Mouse (Mus musculus) ES-E14 (cell line): ENCODE measurements around the gene Spsb4. TPM values are rescaled to one million over a fixed set of nuclear protein-coding genes. Genes with fewer than 3 reads are reported as not detected.
A peak's percentile ranks its signal among the peaks of the same experiment; 100 is the strongest.

Source experiments
- DNase-seq: peaks from one replicate; pipeline ENCODE4 v3.0.0-alpha.2; 2013; ENCODE audit warnings: low read depth, low spot score
- H3K27ac ChIP-seq: 2 replicates; pipeline ENCODE4 v1.5.1; 2012; ENCODE audit warnings: low read depth, mild to moderate bottlenecking, low read length, moderate library complexity, mixed read lengths; ENCODE audit not compliant: poor library complexity, insufficient read depth, severe bottlenecking
- H3K36me3 ChIP-seq: 2 replicates; pipeline ENCODE4 v1.6.1; 2012; ENCODE audit warnings: mild to moderate bottlenecking, low read length, moderate library complexity, mixed read lengths; ENCODE audit not compliant: control insufficient read depth, poor library complexity, insufficient read depth, severe bottlenecking
- H3K4me1 ChIP-seq, 2 experiments: fragments of 150-350 bp in 1 of 2; sonication (generic) in 1 of 2; 2 replicates each; pipeline ENCODE4 v1.6.1; 2012; ENCODE audit warnings: low read length in 2 of 2, mild to moderate bottlenecking in 1 of 2, mixed read lengths in 1 of 2; ENCODE audit not compliant: control insufficient read depth in 2 of 2, insufficient read depth in 2 of 2, poor library complexity in 1 of 2
- H3K4me3 ChIP-seq, 2 experiments: fragments of 150-350 bp in 1 of 2; sonication (generic) in 1 of 2; 2 replicates each; pipeline ENCODE4 v1.5.1; 2012; ENCODE audit warnings: low read length in 2 of 2, low read depth in 1 of 2, mild to moderate bottlenecking in 1 of 2, mixed read lengths in 1 of 2; ENCODE audit not compliant: insufficient read depth in 1 of 2, poor library complexity in 1 of 2, severe bottlenecking in 1 of 2
- H3K9ac ChIP-seq: 2 replicates; pipeline ENCODE4 v1.6.1; 2012; ENCODE audit warnings: low read depth, mild to moderate bottlenecking, low read length, mixed read lengths; ENCODE audit not compliant: poor library complexity, insufficient read depth, severe bottlenecking
- H3K9me3 ChIP-seq: fragments of 150-350 bp; sonication (generic); 2 replicates; pipeline ENCODE4 v1.6.1; 2012; ENCODE audit warnings: low read depth, mild to moderate bottlenecking, low read length; ENCODE audit not compliant: control insufficient read depth, insufficient read depth
- CHD2 ChIP-seq: IDR thresholded peaks from 2 replicates; pipeline ENCODE4 v1.6.1; 2014; ENCODE audit warnings: mild to moderate bottlenecking, low read depth, low read length, inconsistent platforms
- HCFC1 ChIP-seq: IDR thresholded peaks from 2 replicates; pipeline ENCODE4 v1.6.1; 2012; ENCODE audit warnings: low read length, inconsistent platforms, borderline replicate concordance; ENCODE audit not compliant: insufficient read depth
- MAFK ChIP-seq: IDR thresholded peaks from 2 replicates; pipeline ENCODE4 v1.6.1; 2014; ENCODE audit warnings: mild to moderate bottlenecking, low read depth, low read length, inconsistent platforms; ENCODE audit not compliant: insufficient read depth
- ZC3H11A ChIP-seq: IDR thresholded peaks from 2 replicates; pipeline ENCODE4 v1.6.1; 2012; ENCODE audit warnings: low read depth, mild to moderate bottlenecking, inconsistent platforms, low read length, borderline replicate concordance
- ZNF384 ChIP-seq: IDR thresholded peaks from 2 replicates; pipeline ENCODE4 v1.6.1; 2012; ENCODE audit warnings: low read depth, low read length, inconsistent platforms
- in situ Hi-C, 2 experiments: fragments of 600-800 bp; cut with MboI; formaldehyde crosslinking; loops; one replicate each; pipeline ENCODE4 v1.15.1; 2025; ENCODE audit warnings: low sequenced_read_pairs in 2 of 2, inconsistent platforms in 1 of 2; ENCODE audit not compliant: unreplicated experiment in 2 of 2
- total RNA-seq: library from RNA; depleted of rRNA; stranded (reverse); fragments of 300-350 nt; gene quantifications from 2 replicates; pipeline ENCODE4 v1.2.3, GENCODE M21; 2012

Gene Spsb4
- total RNA-seq, 1 experiment = 1.6 TPM

DNA sequence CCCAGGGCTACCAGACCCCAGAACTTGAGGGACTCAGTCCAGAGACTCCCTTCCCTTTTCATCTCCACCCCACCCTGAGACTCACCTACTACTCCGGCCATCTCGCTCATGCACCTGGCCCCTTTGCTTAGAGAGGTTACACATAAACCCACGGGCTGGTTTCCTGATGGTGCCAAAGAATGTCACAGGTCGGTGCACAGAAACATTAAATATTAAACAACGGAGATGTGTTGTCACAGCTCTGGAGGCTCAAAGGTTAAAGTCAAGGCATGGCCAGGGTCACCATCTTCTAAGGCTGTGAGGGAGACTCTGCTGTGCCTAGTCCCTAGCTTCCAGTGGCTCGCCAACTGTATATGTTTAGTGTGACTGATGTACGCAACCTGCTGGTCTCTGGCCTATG, 52.2 kb downstream of the Spsb4 start:
- DNase-seq = no peak
- H3K27ac ChIP-seq = no peak overlapping the region
- in situ Hi-C loops = no loop called here
- no peak for TF ChIP-seq ZNF384
- no peak for TF ChIP-seq CHD2
- no peak for TF ChIP-seq ZC3H11A
- TF ChIP-seq HCFC1 = no peak
- no peak for TF ChIP-seq MAFK
- peaks cover 0 to 9% of the 10 kb centered on the region in 2 experiments; a peak in 1 of 4 replicates for H3K4me1 ChIP-seq
- no peak overlapping the region for H3K9ac ChIP-seq
- no peaks in the 10 kb centered on the region for H3K36me3 ChIP-seq
- no peak overlapping the region for H3K4me3 ChIP-seq
- no peaks in the 10 kb centered on the region for H3K9me3 ChIP-seq

DNA sequence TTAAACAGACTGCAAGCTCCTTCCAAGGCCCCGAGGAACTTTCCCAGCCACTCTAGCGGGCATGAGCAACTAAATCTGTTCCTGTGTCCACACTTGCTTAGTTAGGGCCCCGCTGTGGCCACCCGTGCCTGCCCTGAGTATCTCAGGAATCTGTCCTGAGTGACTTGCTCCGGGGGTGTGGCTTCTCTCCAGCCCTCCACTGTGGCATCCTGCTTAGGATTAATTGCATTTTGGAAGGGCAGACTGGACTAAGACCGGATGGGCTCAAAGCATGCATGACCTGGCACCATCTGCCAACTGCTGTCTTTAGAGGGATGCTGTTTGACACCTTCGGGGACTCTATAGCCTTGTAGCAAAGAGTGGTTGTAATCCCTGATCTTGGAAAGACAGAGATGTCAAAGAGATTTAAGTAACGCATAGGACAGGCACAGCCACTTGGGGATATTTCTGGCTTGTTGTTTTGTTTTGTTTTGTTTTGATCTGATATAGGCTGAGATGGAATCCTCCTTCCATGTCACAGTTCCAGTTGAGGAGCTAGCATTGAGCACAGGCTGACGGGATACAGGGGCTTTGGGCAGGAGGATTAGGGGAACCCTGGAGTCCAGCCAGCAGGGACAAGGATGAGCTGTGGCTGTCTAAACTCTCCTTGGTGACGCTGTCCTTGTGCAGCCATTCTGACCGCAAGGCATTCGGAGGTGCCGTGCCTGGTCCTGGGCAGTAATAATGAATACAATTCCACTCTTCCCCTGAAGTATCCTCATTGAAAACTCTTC, 55.0 kb downstream of the Spsb4 start:
- H3K4me1 ChIP-seq = peaks cover 0 to 11% of the 10 kb centered on the region in 2 experiments; a peak in 1 of 4 replicates
- no peaks in the 10 kb centered on the region for H3K36me3 ChIP-seq
- H3K4me3 ChIP-seq = no peak overlapping the region
- in situ Hi-C loops = no loop called here
- no peak overlapping the region for H3K9ac ChIP-seq
- H3K27ac ChIP-seq = no peak overlapping the region
- no peak for TF ChIP-seq MAFK
- TF ChIP-seq ZC3H11A = no peak
- no peak for TF ChIP-seq HCFC1
- no peak for TF ChIP-seq CHD2
- no peak for TF ChIP-seq ZNF384
- no peak for DNase-seq
- H3K9me3 ChIP-seq = no peaks in the 10 kb centered on the region

DNA sequence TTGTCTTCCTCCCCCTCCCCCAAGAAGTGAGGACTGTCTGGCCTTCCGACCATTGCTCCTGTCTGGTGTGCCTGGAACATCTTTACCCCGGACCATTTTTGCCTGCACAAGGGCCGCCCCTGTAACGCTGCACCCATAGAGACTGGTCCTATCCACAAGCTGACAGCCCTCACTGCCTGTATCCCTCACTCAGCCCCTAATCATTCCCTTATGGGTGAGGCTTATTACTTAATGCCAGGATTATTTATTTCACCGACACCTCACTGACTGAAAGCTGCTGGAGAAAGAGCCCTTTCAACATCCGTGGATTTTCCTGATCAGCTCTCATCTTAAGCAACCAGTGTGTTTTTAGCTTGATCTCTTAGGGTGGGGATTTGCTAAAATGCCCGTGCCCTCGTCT, 55.9 kb downstream of the Spsb4 start:
- Histone ChIP-seq H3K9ac (no peak overlapping the region), H3K36me3 (no peaks in the 10 kb centered on the region), H3K4me3 (no peak overlapping the region), H3K4me1 (peaks cover 0 to 11% of the 10 kb centered on the region in 2 experiments; a peak in 1 of 4 replicates), H3K9me3 (no peaks in the 10 kb centered on the region), H3K27ac (no peak overlapping the region)
- no peak for TF ChIP-seq HCFC1
- no peak for TF ChIP-seq CHD2
- no peak for TF ChIP-seq ZNF384
- no peak for TF ChIP-seq MAFK
- no peak for TF ChIP-seq ZC3H11A
- in situ Hi-C loops = no loop called here
- DNase-seq = no peak

- Histone ChIP-seq H3K9ac (0 out of 2 replicates have a peak overlapping the region, but pooled peaks have one; percentile 5), H3K27ac (no peak overlapping the region), H3K36me3 (no peaks in the 10 kb centered on the region), H3K9me3 (no peaks in the 10 kb centered on the region), H3K4me3 (peak overlapping the region; percentile 32 to 40; a peak in 2 of 4 replicates), H3K4me1 (peaks cover 0 to 14% of the 10 kb centered on the region in 2 experiments; a peak in 2 of 4 replicates)
- in situ Hi-C loops = no loop called here
- DNase-seq = no peak
- TF ChIP-seq MAFK (no peak), ZC3H11A (no peak), ZNF384 (no peak), HCFC1 (no peak), CHD2 (no peak)
Measured at GRCm38 (mm10) chr9:96961986-96962701, 56.5 kb downstream of the Spsb4 start.
